Mouse (Mus musculus) inflammation-experienced regulatory T-cells, adult 6 months (primary cell): ENCODE results near the gene Olfr427. TPM values are rescaled to one million over a fixed set of nuclear protein-coding genes. Genes with fewer than 3 reads are reported as not detected.
"Not testable (repeated sequence)": the region's sequence is repeated elsewhere in the genome, so short reads cannot be mapped to it uniquely, and the experiment has no call there.

Experiments used
- ATAC-seq: one replicate; pipeline ENCODE4 v1.8.0; 2017
- polyA plus RNA-seq, 3 experiments: library from polyadenylated mRNA; unstranded; fragments of 100-300 nt; shearing (Covaris generic); gene quantifications; one replicate each; pipeline ENCODE4 v1.2.1; 2017

Gene Olfr427
- not detected for polyA plus RNA-seq

DNA sequence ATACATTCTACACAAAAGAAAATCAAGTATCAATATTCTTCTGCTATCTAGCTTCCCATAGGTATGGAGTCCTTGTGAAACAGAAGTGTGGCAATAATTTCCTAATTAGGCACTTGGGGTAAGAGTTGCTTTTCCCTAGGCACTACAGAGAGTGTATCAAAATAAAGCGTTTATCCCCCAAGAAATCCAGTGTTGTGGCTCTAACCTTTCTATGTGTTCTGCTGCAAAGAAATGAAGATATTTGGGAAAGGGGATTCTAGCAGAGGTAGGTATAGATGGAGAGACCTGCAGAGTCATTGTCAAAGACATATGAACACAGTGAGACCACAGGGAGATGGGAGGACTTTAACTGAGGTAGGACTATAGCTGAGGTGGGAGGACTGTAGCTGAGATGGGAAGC, at the start of gene Olfr427:
TSS of gene Olfr427 (plus strand) at position 301 of the 400 bp plus-strand sequence.
- no peak for ATAC-seq

- not testable (repeated sequence) for ATAC-seq
These were observed 48.5 kb upstream of the Olfr427 start for GRCm38 (mm10) chr1:174048227-174048626.

GRCm38 (mm10) chr1:174048893-174049292, 47.8 kb upstream of the Olfr427 start, which contains the start of gene Olfr432:
Olfr432 (plus strand) TSS chr1:174049205.
- no peak for ATAC-seq

- not testable (repeated sequence) for ATAC-seq
These were observed 47.3 kb upstream of the Olfr427 start for GRCm38 (mm10) chr1:174049357-174049756.

GRCm38 (mm10) chr1:174050532-174050931, 46.2 kb upstream of the Olfr427 start:
- ATAC-seq: no peak

- ATAC-seq: no peak
These were observed 45.2 kb upstream of the Olfr427 start for GRCm38 (mm10) chr1:174051515-174051914.

DNA sequence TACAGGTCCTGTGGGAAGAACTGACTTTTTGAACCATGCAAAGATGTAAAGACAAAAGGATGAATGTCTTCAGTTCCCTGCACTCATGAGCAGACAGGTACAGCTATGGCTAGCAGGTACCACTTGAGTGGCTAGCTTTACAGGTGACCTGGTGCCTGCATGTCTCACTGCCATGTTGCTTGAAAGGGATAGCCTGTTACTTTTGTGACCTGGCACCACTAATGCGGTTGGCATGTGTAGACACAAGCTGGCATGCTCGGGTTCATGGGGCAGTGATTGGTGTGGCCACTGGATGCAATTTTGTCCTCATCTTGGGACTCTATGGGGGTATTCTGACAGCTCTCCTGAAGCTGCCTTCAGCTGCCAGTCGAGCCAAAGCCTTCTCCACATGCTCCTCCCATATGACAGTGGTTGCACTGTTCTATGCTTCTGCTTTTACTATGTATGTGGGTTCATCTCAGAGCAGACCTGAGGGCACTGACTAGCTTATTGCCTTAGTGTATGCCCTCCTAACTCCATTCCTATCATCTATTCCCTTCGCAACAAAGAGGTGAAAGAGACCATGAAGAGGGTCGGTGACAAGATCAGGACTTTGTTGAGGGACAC, 44.7 kb upstream of the Olfr427 start:
- ATAC-seq: no peak

GRCm38 (mm10) chr1:174052981-174053380, 43.7 kb upstream of the Olfr427 start:
- ATAC-seq: no peak

DNA sequence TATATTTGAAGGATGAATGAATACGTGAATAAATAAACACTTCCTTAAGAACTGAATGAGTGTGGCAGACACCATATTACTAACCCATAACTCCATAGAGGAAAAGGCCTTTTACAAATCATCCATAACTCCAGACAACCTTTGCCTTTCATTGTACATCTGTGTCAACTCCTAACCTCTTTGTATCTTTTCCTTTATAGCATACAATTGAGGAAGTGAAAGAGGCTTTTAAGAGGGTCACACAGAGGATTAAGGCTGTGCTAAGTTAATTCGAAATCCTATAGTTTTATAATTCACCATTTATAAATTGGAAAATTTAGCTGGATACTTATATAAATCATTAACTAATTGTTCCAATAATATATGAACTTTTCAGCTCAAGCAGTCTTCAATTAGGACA, 41.4 kb upstream of the Olfr427 start:
- ATAC-seq: no peak

GRCm38 (mm10) chr1:174066305-174066704, 30.4 kb upstream of the Olfr427 start, which contains the start of gene Olfr430:
Olfr430 (plus strand) TSS chr1:174066605.
- no peak for ATAC-seq

DNA sequence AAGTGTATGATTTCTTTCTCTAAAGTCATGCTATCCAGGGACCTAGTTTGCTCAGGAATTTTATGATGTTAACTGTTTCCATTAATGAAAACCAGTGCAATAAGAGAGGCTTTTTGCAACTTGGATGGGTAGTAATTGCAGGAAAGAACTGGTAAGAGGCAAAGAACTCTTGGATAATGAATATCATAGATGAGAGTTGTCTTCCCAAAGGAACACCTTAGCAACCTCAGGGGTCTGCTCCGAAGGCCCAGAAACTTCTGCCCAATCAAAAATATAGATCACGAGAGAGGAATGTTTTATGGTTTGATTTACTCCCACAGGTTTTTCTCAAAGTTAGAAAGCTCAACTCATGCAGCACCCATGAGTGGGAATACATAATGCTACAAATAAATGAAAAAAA, 12.7 kb upstream of the Olfr427 start, which contains the start of gene Olfr429:
TSS of gene Olfr429 (plus strand) at position 301 of the 400 bp plus-strand sequence.
- ATAC-seq: no peak

- no peak for ATAC-seq
These were observed 7.0 kb downstream of the Olfr427 start for GRCm38 (mm10) chr1:174103735-174104134.

DNA sequence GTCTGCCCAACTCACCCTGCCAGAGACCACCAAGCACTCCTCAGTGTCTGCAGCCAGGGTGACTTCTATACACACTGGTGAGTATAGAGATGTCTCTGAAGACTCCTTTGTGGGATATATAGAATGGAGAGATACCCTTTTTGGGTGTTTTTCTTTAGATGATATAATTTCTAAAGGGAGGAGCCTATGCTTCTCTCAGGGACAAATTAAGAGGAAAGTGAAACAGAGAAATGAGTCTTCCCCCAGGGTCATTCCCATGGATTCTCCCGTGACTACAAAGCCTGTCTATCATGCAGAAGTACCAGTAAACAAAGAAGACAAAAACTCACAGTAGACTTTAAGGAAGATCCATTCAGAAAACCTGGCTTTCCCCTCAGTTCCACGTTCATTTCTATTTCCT, 24.4 kb downstream of the Olfr427 start, which contains the start of gene Olfr231:
TSS of gene Olfr231 (minus strand) at position 101 of the 400 bp plus-strand sequence.
- ATAC-seq: no peak

DNA sequence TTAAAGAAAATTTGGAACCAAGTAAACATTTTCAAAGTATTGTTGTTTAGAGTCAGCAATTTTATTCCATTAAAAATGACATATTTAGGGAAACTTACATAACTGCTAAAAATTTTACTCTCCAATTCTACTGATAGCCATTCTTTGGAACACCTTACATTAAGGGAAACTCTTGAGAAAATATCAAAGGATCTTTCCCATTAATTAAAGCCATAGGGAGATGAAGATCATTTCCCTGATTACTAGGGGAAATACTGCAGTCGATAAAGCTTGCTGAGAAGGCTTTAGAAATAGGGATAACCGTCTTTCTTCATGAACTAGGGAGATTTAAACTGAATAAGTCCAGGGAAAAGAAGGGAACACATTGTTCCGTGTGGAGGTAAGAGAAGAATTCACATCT, 34.5 kb downstream of the Olfr427 start, which contains the start of gene Olfr424:
TSS of gene Olfr424 (plus strand) at position 301 of the 400 bp plus-strand sequence.
- ATAC-seq: no peak

DNA sequence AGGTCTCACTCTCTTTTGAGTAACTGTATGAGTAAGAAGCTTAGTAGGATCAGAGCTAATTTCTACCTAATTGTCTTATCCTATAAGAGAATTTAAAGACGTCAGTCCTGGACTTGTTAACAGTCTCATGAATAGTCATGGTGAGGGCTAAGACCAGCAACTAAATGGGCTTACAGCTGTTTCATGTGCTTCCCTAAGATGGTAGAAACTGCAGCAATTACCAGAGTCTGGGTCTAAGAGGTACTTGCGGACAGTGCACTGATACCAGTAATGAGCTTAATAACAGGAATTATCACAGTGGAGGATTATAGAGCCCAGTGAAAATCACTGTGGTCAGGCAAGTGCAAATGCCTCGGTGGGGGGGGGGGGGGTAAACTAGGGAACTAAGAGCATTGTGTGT, 35.3 kb downstream of the Olfr427 start:
- ATAC-seq: no peak

DNA sequence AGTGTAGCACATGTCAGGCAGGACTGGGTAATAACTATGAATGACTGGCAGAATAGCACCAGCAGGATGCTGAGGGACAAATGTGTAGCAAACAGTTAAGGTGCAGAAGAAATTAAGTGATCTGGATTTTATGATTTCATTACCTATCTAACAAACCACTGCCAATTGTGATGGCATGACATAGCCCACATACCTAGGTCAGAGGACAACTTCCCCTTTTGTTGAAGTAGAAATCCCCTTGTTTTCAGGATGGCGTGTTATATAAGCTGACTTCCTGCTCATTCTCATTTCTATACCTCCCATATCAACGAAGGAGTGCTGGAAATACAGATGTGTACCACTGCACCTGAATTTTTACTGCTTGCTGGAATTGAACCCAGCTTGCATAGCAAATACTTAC, 44.7 kb downstream of the Olfr427 start:
- no peak for ATAC-seq

DNA sequence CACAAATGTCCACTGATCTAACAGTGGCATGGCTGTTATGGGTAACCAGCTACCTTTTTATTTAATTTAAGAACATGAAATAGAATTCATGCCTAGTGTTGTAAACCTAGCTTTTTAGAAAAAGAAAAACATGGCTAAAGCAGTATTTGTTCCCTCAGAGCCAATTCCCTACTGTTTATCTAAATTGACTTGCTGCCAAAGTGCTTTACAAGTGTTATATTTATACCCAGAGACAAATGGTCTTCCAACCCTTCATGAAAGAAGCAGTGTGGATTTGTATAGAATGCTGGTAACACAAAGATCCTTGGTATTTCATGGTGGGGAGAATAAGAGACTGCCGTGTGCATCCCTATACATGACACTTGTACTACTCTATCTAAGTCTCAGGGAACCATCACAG, 50.0 kb downstream of the Olfr427 start:
- no peak for ATAC-seq

GRCm38 (mm10) chr1:174149289-174149688, 52.6 kb downstream of the Olfr427 start:
- no peak for ATAC-seq

Other genes starting within 250 kb of the Olfr427 start
- 1 to 10 TPM; 1.1 to 7.2 (median 2.0) TPM for gene Ifi211, start 183.8 kb upstream of the Olfr427 start, polyA plus RNA-seq
- 100 to 1,000 TPM; 399 to 475 (median 464) TPM for gene Mndal, start 154.4 kb upstream of the Olfr427 start, polyA plus RNA-seq
- gene Ifi203, start 154.2 kb upstream of the Olfr427 start, polyA plus RNA-seq: 100 to 1,000 TPM; 241 to 353 (median 324) TPM
- not detected for gene Ifi202b, start 114.1 kb upstream of the Olfr427 start, polyA plus RNA-seq
- under 1 TPM in 2 of 3 experiments, not detected in 1; 0.09 to 0.94 TPM for gene Ifi205, start 65.1 kb upstream of the Olfr427 start, polyA plus RNA-seq
- gene Olfr433, start 56.2 kb upstream of the Olfr427 start, polyA plus RNA-seq: not detected
- not detected for gene Olfr432, start 47.7 kb upstream of the Olfr427 start, polyA plus RNA-seq
- not detected for gene Olfr430, start 30.3 kb upstream of the Olfr427 start, polyA plus RNA-seq
- gene Olfr429, start 12.6 kb upstream of the Olfr427 start, polyA plus RNA-seq: not detected
- not detected for gene Olfr231, start 24.3 kb downstream of the Olfr427 start, polyA plus RNA-seq
- gene Olfr424, start 34.6 kb downstream of the Olfr427 start, polyA plus RNA-seq: not detected
- not detected for gene Olfr420, start 58.7 kb downstream of the Olfr427 start, polyA plus RNA-seq
- gene Spta1, start 75.9 kb downstream of the Olfr427 start, polyA plus RNA-seq: under 1 TPM in 1 of 3 experiments, not detected in 2; 0.04 TPM
- not detected for gene Olfr419, start 155.2 kb downstream of the Olfr427 start, polyA plus RNA-seq
- gene Mptx1, start 233.6 kb downstream of the Olfr427 start, polyA plus RNA-seq: not detected